Mouse (Mus musculus) heart, adult 2 months (tissue): ENCODE data around the gene Tex38. TPM values are rescaled to one million over a fixed set of nuclear protein-coding genes. Genes with fewer than 3 reads are reported as not detected.
A peak's percentile ranks its signal among the peaks of the same experiment; 100 is the strongest.

ENCODE experiments used
- DNase-seq, 2 experiments: peaks; one replicate each; pipeline ENCODE4 v3.0.0; 2021
- H3K27ac ChIP-seq: fragments of 200-600 bp; 2 replicates; pipeline ENCODE4 v1.8.1; 2022
- H3K27me3 ChIP-seq: fragments of 200-500 bp; 2 replicates; pipeline ENCODE4 v1.6.1; 2012; ENCODE audit warnings: mild to moderate bottlenecking, low read length, inconsistent platforms, mixed read lengths; ENCODE audit not compliant: control insufficient read depth, insufficient read depth
- H3K36me3 ChIP-seq: fragments of 200-500 bp; 2 replicates; pipeline ENCODE4 v1.6.1; 2012; ENCODE audit warnings: low read length, inconsistent platforms; ENCODE audit not compliant: control insufficient read depth, insufficient read depth
- H3K4me1 ChIP-seq: fragments of 200-500 bp; 2 replicates; pipeline ENCODE4 v1.6.1; 2011; ENCODE audit warnings: low read length; ENCODE audit not compliant: control insufficient read depth, insufficient read depth
- H3K4me3 ChIP-seq: fragments of 200-600 bp; 2 replicates; pipeline ENCODE4 v1.8.1; 2022
- H3K79me2 ChIP-seq: fragments of 200-500 bp; replicated peaks from 2 replicates; pipeline ENCODE4 v1.6.1; 2012; ENCODE audit warnings: mild to moderate bottlenecking, inconsistent platforms, low read length, moderate library complexity, mixed read lengths; ENCODE audit not compliant: control insufficient read depth, insufficient read depth
- H3K9ac ChIP-seq: fragments of 200-500 bp; 2 replicates; pipeline ENCODE4 v1.6.1; 2012; ENCODE audit warnings: low read depth, mild to moderate bottlenecking, control low read depth, inconsistent platforms, low read length, mixed read lengths
- CTCF ChIP-seq: fragments of 200-600 bp; IDR thresholded peaks from 2 replicates; pipeline ENCODE4 v1.8.1; 2022; ENCODE audit warnings: antibody characterized with exemption, mild to moderate bottlenecking, moderate library complexity
- EP300 ChIP-seq: fragments of 200-500 bp; IDR thresholded peaks from 2 replicates; pipeline ENCODE4 v1.6.1; 2011; ENCODE audit warnings: low read depth, low read length, control low read depth; ENCODE audit not compliant: insufficient read depth
- POLR2A ChIP-seq: fragments of 200-500 bp; IDR thresholded peaks from 2 replicates; pipeline ENCODE4 v1.6.1; 2011; ENCODE audit warnings: mild to moderate bottlenecking, low read depth, low read length, control low read depth; ENCODE audit not compliant: insufficient read depth
- WGBS: fragments of 180-500 bp; shearing (Covaris S2); methylation state at CpG from one replicate; pipeline ENCODE4 v1.1.7; 2018; 5-methylcytosine and 5-hydroxymethylcytosine counted together
- intact Hi-C: fragments of 180-260 bp; cut with DNase I; formaldehyde crosslinking; loops from one replicate; pipeline ENCODE4 v1.15.1; 2025
- polyA plus RNA-seq: library from polyadenylated mRNA; depleted of rRNA; stranded (reverse); fragments of >200 nt; gene quantifications from 2 replicates; pipeline ENCODE4 v1.2.3, GENCODE M21; 2012
- total RNA-seq, 2 experiments: library from RNA; stranded (reverse); gene quantifications; 2 replicates each; pipeline ENCODE4 v1.2.3; 2021

Gene Tex38
- total and polyA plus RNA-seq, 3 experiments: 0.39 to 1.2 (median 0.94) TPM

DNA sequence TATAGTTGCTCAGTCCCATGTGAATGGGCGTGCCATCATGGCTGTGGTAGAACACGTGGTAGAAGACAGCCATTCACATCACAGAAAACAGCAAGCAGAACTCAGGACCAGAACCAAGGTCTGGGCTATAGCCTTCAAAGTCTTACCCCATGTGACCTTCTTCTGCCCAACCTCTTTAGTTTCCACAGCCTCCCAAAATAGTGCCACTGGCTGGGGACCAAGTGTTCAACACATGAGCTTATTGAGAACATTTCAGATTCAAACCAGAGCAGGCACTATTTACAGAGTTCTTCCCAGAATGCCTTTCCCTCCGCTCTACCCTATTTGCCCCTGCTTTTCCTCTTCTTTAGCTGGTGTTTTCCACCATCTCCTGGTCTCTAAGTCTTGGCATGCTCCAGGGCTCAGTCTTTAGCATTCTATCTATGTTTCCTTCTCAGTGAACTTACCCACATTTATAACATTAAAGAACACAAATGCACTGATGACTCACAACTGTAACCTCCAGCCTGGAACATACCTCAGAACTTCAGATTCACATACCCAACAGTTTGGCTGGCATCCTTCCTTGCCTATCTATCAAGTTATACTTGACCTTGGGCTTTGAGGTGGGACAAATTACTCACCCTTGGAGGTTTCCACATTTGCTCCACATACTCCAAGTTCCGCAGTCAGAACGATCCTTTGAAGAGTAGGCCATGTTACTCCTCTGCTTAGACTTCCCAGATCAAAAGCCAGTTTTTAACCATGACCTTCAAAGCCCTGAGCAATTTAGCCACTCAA is 1.4 kb upstream of the Tex38 start:
- intact Hi-C loops: no loop called here
- no peak overlapping the region for H3K4me3 ChIP-seq
- no peak overlapping the region for H3K9ac ChIP-seq
- WGBS: 77% methylated on average over 5 of the region's 5 CpGs
- H3K36me3 ChIP-seq: no peaks in the 10 kb centered on the region
- H3K4me1 ChIP-seq: peaks cover 7% of the 10 kb centered on the region
- no peak for TF ChIP-seq CTCF
- TF ChIP-seq POLR2A: no peak
- no peak for TF ChIP-seq EP300
- H3K79me2 ChIP-seq: no peaks in the 10 kb centered on the region
- H3K27me3 ChIP-seq: no peaks in the 10 kb centered on the region
- peak in 1 of 2 experiments; percentile 20 for DNase-seq
- H3K27ac ChIP-seq: peak overlapping the region; percentile 12; the same call in 1 of the 2 replicates

DNA sequence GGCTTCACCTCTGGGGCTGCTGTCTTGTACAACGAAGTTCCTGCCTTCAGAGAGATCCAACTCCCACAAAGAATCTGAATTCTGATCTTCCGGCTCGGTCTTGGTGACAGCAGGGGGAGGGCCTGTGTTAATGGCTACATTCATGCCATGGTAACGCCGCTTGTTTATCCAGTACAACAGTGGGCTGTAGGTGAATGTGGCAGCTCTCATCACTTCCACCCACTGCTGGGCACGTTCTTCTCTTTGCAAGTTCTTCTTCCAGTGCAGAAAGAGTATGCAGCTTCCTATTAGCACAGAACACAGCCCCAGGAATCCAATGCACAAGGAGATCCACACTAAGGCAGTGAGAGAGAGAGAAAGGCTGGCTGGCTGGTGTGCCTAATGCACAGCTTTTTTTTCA is 549 bp downstream of the Tex38 start:
- H3K4me3 ChIP-seq: no peak overlapping the region
- no peak overlapping the region for H3K27ac ChIP-seq
- 35% methylated on average over 6 of the region's 6 CpGs for WGBS
- H3K9ac ChIP-seq: no peak overlapping the region
- no peak for DNase-seq
- no peaks in the 10 kb centered on the region for H3K79me2 ChIP-seq
- H3K4me1 ChIP-seq: peaks cover 2% of the 10 kb centered on the region
- TF ChIP-seq CTCF (no peak), POLR2A (no peak), EP300 (no peak)
- intact Hi-C loops: no loop called here
- no peaks in the 10 kb centered on the region; the same call in 1 of the 2 replicates for H3K36me3 ChIP-seq
- H3K27me3 ChIP-seq: no peaks in the 10 kb centered on the region

- no peak for DNase-seq
- WGBS: 77% methylated on average over 2 of the region's 2 CpGs
- no peaks in the 10 kb centered on the region for H3K27me3 ChIP-seq
- H3K4me1 ChIP-seq: no peaks in the 10 kb centered on the region; the same call in 1 of the 2 replicates
- H3K9ac ChIP-seq: no peak overlapping the region
- no peak overlapping the region for H3K27ac ChIP-seq
- no peaks in the 10 kb centered on the region; the same call in 1 of the 2 replicates for H3K36me3 ChIP-seq
- no peak for TF ChIP-seq CTCF
- no peak for TF ChIP-seq POLR2A
- no peak for TF ChIP-seq EP300
- H3K79me2 ChIP-seq: no peaks in the 10 kb centered on the region
- intact Hi-C loops: no loop called here
- H3K4me3 ChIP-seq: no peak overlapping the region
Observed at GRCm38 (mm10) chr4:115777627-115778026, 3.2 kb downstream of the Tex38 start.

DNA sequence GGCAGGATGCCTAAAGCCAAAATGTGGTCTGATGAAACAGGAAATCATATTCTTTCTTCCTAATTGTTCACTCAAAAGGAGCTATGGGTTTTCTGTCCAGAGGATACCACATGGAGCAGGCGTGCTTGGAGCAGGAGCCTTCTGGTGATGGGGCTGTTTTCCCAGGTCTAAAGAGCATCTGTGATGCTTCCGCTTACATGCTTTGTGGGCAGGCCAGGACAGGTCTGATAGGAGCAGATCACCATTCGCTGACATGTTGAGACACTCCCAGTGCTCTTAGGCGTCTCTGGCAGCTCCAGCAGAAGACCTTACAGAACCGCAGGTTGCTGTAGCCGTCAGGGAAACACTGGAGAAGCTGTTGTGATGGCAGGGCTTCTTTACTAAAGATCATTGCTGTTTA is 5.8 kb downstream of the Tex38 start:
- H3K4me1 ChIP-seq: no peaks in the 10 kb centered on the region
- no peak for DNase-seq
- no peaks in the 10 kb centered on the region; the same call in 1 of the 2 replicates for H3K36me3 ChIP-seq

GRCm38 (mm10) chr4:115767647-115768467 is 13.0 kb downstream of the Tex38 start:
- 72% methylated on average over 11 of the region's 11 CpGs for WGBS
- TF ChIP-seq POLR2A: no peak
- TF ChIP-seq EP300: no peak
- no peak for TF ChIP-seq CTCF
- intact Hi-C loops: no loop called here
- no peaks in the 10 kb centered on the region for H3K4me1 ChIP-seq
- no peak for DNase-seq
- H3K36me3 ChIP-seq: no peaks in the 10 kb centered on the region; the same call in 1 of the 2 replicates
- H3K79me2 ChIP-seq: no peaks in the 10 kb centered on the region
- no peak overlapping the region for H3K27ac ChIP-seq
- H3K9ac ChIP-seq: no peak overlapping the region
- H3K4me3 ChIP-seq: no peak overlapping the region
- H3K27me3 ChIP-seq: no peaks in the 10 kb centered on the region

More for the DNA sequence above, 5.8 kb downstream of the Tex38 start:
- no peaks in the 10 kb centered on the region for H3K79me2 ChIP-seq
- WGBS: 83% methylated on average over 6 of the region's 6 CpGs
- TF ChIP-seq CTCF: no peak
- no peak for TF ChIP-seq EP300
- TF ChIP-seq POLR2A: no peak
- H3K27me3 ChIP-seq: no peaks in the 10 kb centered on the region
- no peak overlapping the region for H3K27ac ChIP-seq
- intact Hi-C loops: no loop called here
- H3K4me3 ChIP-seq: no peak overlapping the region
- no peak overlapping the region for H3K9ac ChIP-seq

- Histone ChIP-seq H3K27me3 (no peaks in the 10 kb centered on the region), H3K79me2 (no peaks in the 10 kb centered on the region), H3K27ac (no peak overlapping the region), H3K36me3 (no peaks in the 10 kb centered on the region; the same call in 1 of the 2 replicates), H3K4me1 (no peaks in the 10 kb centered on the region; the same call in 1 of the 2 replicates), H3K9ac (no peak overlapping the region), H3K4me3 (no peak overlapping the region)
- intact Hi-C loops: no loop called here
- DNase-seq: no peak
- 94% methylated on average over 11 of the region's 11 CpGs for WGBS
- TF ChIP-seq CTCF: no peak
- TF ChIP-seq EP300: no peak
- no peak for TF ChIP-seq POLR2A
Observed at GRCm38 (mm10) chr4:115764581-115764980, 16.2 kb downstream of the Tex38 start.
